Mouse (Mus musculus) telencephalon, adult 2 months (tissue): ENCODE measurements around the gene Apoe.

Experiments
- DNase-seq: peaks from one replicate; pipeline ENCODE4 v3.0.0-alpha.2; 2011; ENCODE audit warnings: low read depth, low spot score

Apoe gene

GRCm38 (mm10) chr7:19698907-19699826 lies at the start of gene Apoe:
TSS of gene Apoe (minus strand) at chr7:19699188.
- no peak for DNase-seq

DNA sequence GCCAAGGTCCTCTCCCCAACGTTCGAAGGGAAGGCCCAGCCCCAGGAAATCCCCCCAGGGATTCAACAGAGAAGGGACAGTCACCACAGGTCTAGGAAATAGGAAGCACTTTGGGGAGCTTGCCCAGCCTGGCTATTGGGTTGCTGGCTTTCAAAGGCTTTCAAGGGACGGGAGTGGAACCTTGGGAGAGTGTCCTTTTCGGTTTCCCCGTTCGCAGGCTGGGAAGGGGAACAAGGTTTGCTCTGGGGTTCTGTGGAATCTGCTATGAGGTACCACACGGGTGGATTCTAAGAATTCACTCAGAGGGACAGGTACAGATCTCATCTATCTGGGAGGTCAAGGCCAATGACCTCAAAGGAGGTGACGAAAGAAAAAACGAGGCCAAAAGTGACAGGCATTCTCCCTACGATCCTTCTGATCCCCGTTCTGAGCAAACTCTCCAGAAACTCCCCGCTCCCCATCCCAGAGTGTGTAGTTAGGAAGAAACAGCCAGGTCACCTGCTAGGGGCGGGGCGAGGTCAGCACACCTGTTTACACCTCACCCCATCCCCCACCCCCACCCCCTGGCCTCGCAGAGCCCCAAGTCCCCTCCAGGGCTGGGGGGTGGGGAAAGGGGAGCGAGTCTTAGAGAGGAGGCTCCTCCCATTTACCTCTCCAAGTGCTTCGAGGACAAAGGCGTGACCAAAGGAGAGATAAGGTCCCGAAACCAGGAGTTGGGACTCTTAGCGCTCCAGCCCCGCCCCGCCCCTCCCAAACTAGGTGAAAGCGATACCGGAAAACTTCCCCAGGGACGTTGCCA lies 48.6 kb upstream of the Apoe start:
- no peak for DNase-seq

DNA sequence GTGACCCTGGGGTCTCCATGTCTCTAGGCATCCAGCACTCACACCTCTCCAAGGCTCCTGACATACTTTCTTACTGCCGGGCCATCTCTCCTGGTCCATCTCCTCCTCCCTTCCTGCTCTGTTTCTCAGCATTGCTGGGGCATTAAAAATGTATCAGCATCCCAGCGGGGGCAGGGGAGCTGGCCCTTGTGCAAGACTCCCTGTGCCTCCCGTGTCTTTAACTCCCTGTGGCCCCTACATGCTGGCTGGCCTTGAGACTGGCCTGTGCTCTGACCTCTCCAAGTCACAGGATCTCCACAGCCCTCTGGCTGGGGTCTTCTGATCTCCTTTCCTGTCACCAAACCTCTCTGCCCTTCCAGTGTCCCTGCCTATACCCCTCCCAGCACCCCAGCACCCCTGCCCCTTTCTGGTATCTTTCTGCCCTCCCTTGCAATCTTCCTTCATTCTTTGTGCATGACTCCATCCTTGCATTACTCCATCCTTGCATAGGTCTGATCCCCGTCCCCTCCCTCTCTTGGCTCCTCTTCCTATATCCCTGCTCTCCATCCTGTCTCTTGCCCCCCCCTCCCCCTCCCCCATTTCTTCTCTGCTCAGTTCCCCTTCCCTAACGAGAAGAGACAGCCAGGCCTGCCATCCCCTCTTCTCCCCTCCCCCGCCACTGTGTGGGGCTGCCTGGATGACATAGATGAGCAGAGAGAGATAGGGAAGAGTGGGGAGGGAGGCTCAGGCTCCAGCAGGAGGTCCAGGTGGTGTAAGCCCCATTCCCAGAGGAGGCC lies 47.6 kb upstream of the Apoe start:
- DNase-seq: no peak

- DNase-seq: no peak
Measured at GRCm38 (mm10) chr7:19745971-19746370, 47.0 kb upstream of the Apoe start.

- no peak for DNase-seq
Measured at GRCm38 (mm10) chr7:19744590-19745385, 45.8 kb upstream of the Apoe start.

DNA sequence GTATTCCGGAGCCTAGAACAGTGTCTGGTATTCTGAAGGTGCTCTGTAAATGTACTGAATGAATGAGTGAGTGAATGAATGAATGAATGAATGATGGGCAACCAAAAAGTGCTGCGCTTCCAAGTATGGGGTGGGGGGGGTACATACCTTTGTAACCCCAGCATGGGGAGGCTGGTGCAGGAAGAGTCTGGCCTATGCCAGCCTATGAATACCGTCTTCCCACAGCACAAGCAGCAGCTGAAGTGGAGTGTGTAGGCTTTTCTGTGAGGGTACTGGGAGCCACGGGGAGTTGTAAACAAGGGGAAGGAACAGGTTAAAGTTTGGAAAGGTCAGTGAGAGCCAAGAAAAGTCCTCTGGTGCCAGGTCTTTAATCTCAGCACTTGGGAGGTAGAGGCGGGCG lies 44.8 kb upstream of the Apoe start:
- DNase-seq: no peak

DNA sequence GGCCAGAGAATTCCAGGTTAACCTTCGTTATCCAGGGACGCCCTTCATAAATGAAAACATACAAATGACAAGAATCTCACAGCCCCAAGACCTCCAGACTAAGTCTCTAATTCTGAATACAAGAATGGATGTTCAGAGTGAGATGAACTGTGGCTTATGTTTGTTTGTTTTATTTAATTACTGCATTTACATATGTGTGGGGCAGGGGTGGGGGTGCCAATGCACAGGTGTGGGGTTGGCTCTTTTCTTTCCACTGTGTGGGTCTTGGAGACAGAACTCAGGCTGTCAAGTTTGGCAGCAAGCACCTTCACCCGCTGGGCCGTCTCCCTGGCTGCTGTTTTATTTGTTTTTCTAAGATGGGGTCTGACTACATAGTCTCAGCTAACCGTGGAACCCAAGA lies 43.5 kb upstream of the Apoe start:
- DNase-seq: no peak

GRCm38 (mm10) chr7:19741329-19742031 lies 42.5 kb upstream of the Apoe start:
- DNase-seq: no peak

DNA sequence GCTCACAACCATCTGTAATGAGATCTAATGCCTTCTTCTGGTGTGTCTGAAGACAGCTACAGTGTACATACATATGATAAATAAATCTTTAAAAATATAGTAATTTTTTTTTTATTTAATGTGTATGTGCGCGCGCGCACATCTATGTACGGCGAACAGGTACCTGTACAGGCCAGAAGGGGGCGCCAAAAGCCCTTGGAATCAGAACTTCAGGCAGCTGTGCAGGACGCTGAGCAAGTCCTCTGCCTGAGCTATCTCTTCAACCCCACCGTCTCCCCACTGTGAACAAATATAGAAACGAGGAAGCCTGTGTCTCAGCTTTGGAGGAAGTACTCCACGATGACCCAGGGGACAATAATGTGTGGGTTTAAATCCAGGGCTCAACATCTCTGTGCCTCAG lies 41.3 kb upstream of the Apoe start:
- no peak for DNase-seq

DNA sequence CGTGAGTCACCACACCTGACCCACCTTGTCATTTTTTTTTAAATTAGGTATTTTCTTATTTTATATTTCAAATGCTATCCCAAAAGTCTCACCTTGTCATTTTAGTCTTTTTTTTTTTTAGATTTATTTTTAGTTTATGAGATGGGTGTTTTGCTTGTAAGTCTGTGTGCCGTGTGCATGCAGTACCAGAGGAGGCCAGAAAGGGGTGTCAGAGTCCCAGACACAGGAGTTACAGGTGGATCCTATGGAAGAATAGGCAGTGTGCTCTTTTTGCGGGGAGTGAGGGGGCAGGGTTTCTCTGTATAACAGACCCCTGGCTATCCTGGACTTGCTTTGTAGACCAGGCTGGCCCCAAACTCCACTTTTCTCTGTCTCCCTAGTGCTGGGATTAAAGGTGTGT lies 39.8 kb upstream of the Apoe start:
- no peak for DNase-seq

DNA sequence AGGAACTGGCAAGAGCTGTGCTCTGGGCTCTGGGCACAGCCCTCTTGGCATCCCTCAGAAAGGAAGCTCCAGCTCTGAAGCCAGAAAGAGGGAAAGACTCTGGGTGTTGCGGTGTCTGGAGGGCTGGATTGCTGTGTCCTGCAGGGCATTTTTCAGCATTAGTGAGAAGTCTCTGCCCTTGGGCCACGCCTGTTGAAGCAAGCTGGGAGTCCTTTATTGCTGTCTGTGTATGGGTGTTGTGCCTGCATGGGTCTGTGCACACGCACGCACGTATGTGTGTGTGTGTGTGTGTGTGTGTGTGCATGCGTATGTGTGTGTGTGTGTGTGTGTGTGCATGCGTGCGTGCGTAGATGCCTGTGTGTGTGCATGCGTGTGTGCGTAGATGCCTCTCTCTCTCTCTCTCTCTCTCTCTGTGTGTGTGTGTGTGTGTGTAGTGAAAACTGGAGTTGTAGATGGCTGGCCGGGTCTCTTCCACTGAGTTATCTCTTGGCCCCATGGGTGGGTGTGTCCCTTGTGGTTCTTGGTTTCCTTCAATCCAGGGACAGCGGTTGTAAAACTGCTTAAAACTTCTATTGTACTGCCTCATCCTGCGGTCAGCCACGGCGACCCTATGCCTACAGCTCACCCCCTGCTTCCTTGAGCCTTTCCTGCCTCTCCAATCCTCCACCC lies 37.5 kb upstream of the Apoe start:
- DNase-seq: no peak

DNA sequence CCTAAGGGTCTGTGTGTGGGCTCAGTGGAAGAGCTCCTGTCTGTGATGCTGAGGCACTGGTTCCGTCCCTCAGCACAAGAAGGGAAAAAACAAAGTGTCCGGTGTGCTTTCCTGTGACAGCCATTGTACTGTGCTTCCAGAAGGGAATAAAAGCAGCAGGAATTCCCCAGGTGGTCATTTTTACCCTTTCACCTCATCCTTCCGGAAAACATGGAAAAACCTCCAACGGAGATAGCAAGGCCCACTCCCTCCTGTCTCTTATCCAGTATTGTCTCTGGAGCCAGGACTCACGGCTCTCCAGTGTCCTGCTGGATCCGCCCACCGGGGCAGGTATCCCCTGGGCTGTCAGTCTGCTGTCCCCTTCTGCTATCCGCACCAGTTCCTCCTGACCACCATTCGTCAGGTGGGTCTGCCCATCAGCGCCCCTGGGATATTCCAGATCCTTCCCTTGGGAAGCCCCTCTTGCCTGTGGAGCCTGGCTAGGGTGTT lies 35.2 kb upstream of the Apoe start:
- no peak for DNase-seq

GRCm38 (mm10) chr7:19726541-19726940 lies 27.6 kb upstream of the Apoe start:
- DNase-seq: no peak

DNA sequence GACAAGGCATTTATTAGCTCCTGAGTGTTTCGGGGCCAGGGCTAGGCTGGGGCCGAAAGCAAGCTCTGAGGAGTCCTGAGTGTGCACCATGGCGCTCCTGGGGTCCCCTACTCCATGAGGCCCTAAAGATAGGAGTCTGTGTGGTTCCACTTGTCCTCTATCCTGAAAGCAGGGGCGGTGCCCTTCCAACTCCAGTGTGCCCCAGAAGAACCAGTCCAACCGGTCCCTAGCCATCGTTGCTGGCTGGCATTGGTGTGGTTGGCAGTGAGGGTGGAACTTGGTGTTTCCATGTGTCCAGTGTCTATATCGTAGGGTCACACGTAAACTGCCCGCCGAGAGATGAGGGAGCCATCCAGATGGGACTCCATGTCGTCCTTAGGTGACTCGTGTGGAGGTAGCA lies 25.2 kb upstream of the Apoe start:
- no peak for DNase-seq

DNA sequence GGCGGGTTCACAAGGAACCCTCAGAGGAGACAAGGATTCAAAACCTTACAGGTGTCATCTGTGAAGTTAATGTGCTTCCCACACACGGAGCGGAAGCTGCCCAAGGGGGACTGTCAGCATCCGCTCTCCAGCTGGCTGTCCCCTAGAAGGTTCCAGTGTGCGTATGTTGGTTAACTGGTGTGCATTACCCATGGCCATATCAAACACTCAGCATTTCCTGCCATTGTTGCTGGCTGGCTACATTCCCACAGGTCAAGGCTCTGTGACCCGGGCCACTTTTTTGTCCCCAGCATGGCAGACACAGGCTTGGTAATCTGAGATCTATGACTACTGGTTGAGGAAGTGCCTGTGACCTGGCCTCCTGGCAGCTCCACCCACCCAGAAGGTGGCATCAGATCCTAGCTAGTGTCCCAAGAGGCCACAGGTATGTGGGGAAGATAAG lies 23.8 kb upstream of the Apoe start:
- no peak for DNase-seq

DNA sequence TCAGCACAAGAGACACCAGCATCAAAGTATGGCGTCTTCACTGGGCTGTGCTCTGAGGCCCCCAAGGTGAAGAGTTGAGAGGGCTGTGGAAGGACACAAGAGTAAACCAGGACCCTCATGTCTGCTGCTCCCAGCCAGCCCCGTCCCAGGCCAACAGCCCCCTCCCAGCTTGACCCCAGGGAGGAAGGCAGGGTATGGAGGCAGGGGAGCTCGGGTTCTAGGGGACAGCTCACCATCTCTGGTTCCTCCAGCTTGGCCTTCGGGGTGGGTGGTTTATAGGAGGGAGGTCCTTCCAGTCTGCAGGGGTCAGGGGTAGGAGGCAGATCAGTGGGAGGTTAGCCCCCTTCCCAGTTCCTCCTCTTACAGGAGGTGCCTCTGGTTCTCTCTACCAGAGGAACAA lies 20.2 kb upstream of the Apoe start:
- no peak for DNase-seq

DNA sequence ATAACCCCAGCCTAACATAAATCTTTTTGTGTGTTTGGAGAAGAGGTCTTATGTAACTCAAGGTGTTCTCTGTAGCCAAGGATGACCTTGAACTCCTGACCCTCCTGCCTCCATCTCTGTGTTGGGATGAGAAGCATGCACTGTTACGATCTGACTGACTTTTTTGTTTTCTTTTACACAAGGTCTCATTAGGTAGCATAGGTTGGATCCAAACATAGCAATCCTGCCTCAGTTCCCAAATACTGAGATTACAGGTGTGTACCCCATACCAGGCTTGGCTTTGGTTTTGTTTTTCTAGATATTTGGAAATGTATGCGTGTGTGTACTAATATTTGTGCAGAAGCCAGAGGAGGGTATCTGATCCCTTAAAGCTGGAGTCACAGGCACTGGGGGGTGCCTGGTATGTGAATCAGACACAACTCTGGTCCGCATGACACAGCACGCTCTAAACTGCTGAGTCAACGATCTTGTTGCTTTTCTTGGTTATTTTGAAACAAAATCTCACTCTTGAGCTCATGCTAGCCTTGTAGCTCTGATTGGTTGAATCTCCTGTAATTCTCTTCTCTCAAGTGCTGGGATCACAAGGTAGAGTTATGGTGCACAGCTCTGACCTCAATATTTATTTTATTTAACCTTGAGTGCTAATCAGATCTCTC lies 19.4 kb upstream of the Apoe start:
- DNase-seq: no peak

- DNase-seq: no peak
Measured at GRCm38 (mm10) chr7:19717346-19717745, 18.4 kb upstream of the Apoe start.

- DNase-seq: no peak
Measured at GRCm38 (mm10) chr7:19716822-19717221, 17.8 kb upstream of the Apoe start.
